Mouse (Mus musculus) kidney, postnatal 0 days (tissue): ENCODE data around the gene Mmp11. TPM values are rescaled to one million over a fixed set of nuclear protein-coding genes. Genes with fewer than 3 reads are reported as not detected.

Source experiments
- ATAC-seq: fragments of 200-750 bp; cut with Nextera tagmentation; replicated peaks from 2 replicates; pipeline ENCODE4 v1.8.0; 2017; ENCODE audit warnings: low read depth, moderate number of reproducible peaks, moderate TSS enrichment, moderate library complexity; ENCODE audit not compliant: low FRiP score
- DNase-seq: peaks from one replicate; pipeline ENCODE4 v3.0.0-alpha.2; 2016; ENCODE audit warnings: low spot score
- H3K27ac ChIP-seq: fragments of 300-500 bp; sonication (generic); 2 replicates; pipeline ENCODE4 v1.5.1; 2014; ENCODE audit warnings: mild to moderate bottlenecking
- H3K27me3 ChIP-seq: fragments of 300-500 bp; sonication (generic); 2 replicates; pipeline ENCODE4 v1.6.1; 2014; ENCODE audit warnings: low read length, mixed read lengths; ENCODE audit not compliant: insufficient read depth
- H3K36me3 ChIP-seq: fragments of 300-500 bp; sonication (generic); 2 replicates; pipeline ENCODE4 v1.6.1; 2014; ENCODE audit warnings: low read length, mixed read lengths; ENCODE audit not compliant: insufficient read depth
- H3K4me1 ChIP-seq: fragments of 300-500 bp; sonication (generic); replicated peaks from 2 replicates; pipeline ENCODE4 v1.6.1; 2014; ENCODE audit warnings: antibody characterized with exemption, low read length, mixed read lengths; ENCODE audit not compliant: insufficient read depth
- H3K4me2 ChIP-seq: fragments of 300-500 bp; sonication (generic); 2 replicates; pipeline ENCODE4 v1.6.1; 2014; ENCODE audit warnings: mild to moderate bottlenecking, low read length, moderate library complexity, mixed read lengths
- H3K4me3 ChIP-seq: fragments of 300-500 bp; sonication (generic); replicated peaks from 2 replicates; pipeline ENCODE4 v1.5.1; 2014; ENCODE audit warnings: low read depth, low read length
- H3K9ac ChIP-seq: fragments of 300-500 bp; sonication (generic); 2 replicates; pipeline ENCODE4 v1.6.1; 2014; ENCODE audit warnings: low read depth, low read length
- H3K9me3 ChIP-seq: fragments of 300-500 bp; sonication (generic); replicated peaks from 2 replicates; pipeline ENCODE4 v1.6.1; 2016; ENCODE audit warnings: low read length, inconsistent platforms, mixed read lengths
- CTCF ChIP-seq: IDR thresholded peaks from 2 replicates; pipeline ENCODE4 v1.5.1; 2016; ENCODE audit warnings: antibody characterized with exemption, low read depth, mild to moderate bottlenecking, moderate library complexity
- WGBS: fragments of 180-500 bp; shearing (Covaris S2); extraction: QIAGEN DNeasy Blood & Tissue Kit; methylation state at CpG from one replicate; pipeline ENCODE4 v1.1.7; 2014; 5-methylcytosine and 5-hydroxymethylcytosine counted together
- polyA plus RNA-seq: library from polyadenylated mRNA; unstranded; fragments of >200 nt; fragmentation: Nextera tagmentation; extraction: Ambion mirVana; gene quantifications from 2 replicates; pipeline ENCODE4 v1.2.1, GENCODE M21; 2015

Gene Mmp11
- polyA plus RNA-seq, 1 experiment from 2014 or later = 39.4 TPM

GRCm38 (mm10) chr10:75873543-75874170, 62.6 kb downstream of the Mmp11 start:
- peak overlapping the region; percentile 70 for H3K4me2 ChIP-seq
- H3K27ac ChIP-seq = no peak overlapping the region
- peaks cover 6% of the 10 kb centered on the region; the same call in 1 of the 2 replicates for H3K4me1 ChIP-seq
- no peak for DNase-seq
- H3K9me3 ChIP-seq = no peaks in the 10 kb centered on the region
- no peak overlapping the region for H3K4me3 ChIP-seq
- WGBS = 44% methylated on average over 10 of the region's 10 CpGs
- H3K27me3 ChIP-seq = no peaks in the 10 kb centered on the region
- H3K36me3 ChIP-seq = no peaks in the 10 kb centered on the region
- ATAC-seq = no peak
- TF ChIP-seq CTCF = no peak
- H3K9ac ChIP-seq = peak overlapping the region; percentile 35

Other genes starting within 250 kb of the Mmp11 start
- gene Cabin1, start 172.2 kb downstream of the Mmp11 start, polyA plus RNA-seq = 20.5 and 24.0 TPM in 2 replicates
- gene Ddt, start 163.1 kb downstream of the Mmp11 start, polyA plus RNA-seq = 183 and 188 TPM in 2 replicates
- 0.71 TPM in 1 of 2 replicates, not detected in the other for gene Gm20441, start 155.5 kb downstream of the Mmp11 start, polyA plus RNA-seq
- 76.5 and 78.3 TPM in 2 replicates for gene Gstt3, start 155.1 kb downstream of the Mmp11 start, polyA plus RNA-seq
- gene Gstt1, start 137.9 kb downstream of the Mmp11 start, polyA plus RNA-seq = 33.2 and 34.4 TPM in 2 replicates
- not detected in 2 replicates for gene Gstt4, start 114.0 kb downstream of the Mmp11 start, polyA plus RNA-seq
- 125 and 129 TPM in 2 replicates for gene Gstt2, start 99.1 kb downstream of the Mmp11 start, polyA plus RNA-seq
- 1,473 and 1,501 TPM in 2 replicates for gene Mif, start 76.3 kb downstream of the Mmp11 start, polyA plus RNA-seq
- 2.8 and 3.3 TPM in 2 replicates for gene Derl3, start 43.1 kb downstream of the Mmp11 start, polyA plus RNA-seq
- 149 and 168 TPM in 2 replicates for gene Smarcb1, start 14.9 kb downstream of the Mmp11 start, polyA plus RNA-seq
- 520 and 541 TPM in 2 replicates for gene Chchd10, start 3.4 kb downstream of the Mmp11 start, polyA plus RNA-seq
- 0.32 and 0.39 TPM in 2 replicates for gene Gm867, start 4.2 kb upstream of the Mmp11 start, polyA plus RNA-seq
- 0.78 and 0.97 TPM in 2 replicates for gene Vpreb3, start 6.6 kb upstream of the Mmp11 start, polyA plus RNA-seq
- gene Gm5134, start 18.0 kb upstream of the Mmp11 start, polyA plus RNA-seq = 0.16 TPM in 1 of 2 replicates, not detected in the other
- 12.4 and 15.1 TPM in 2 replicates for gene Zfp280b, start 96.2 kb upstream of the Mmp11 start, polyA plus RNA-seq
- gene Slc5a4b, start 174.5 kb upstream of the Mmp11 start, polyA plus RNA-seq = 0.06 and 0.14 TPM in 2 replicates
- not detected in 2 replicates for gene Slc5a4a, start 211.0 kb upstream of the Mmp11 start, polyA plus RNA-seq